Comparison of ENCODE assay signal across 8 mouse cellular contexts in genomic region chr2:173585387-173586117, GRCm38 (mm10). TPM values are rescaled to one million over a fixed set of nuclear protein-coding genes. Genes with fewer than 3 reads are reported as not detected.
DNase-seq lines count a peak whose midpoint lies in the region; ATAC-seq and TF ChIP-seq lines count a peak whose summit lies in the region.

No protein-coding gene starts in this region.

- H3K79me2 ChIP-seq in macrophage (ENCODE audit: inconsistent target): no peaks in the 10 kb centered on the region

- H3K36me3 ChIP-seq in embryonic facial prominence, embryonic 10.5 days (replicated peaks): peaks cover 18% of the 10 kb centered on the region
- H3K36me3 ChIP-seq in hindbrain, embryonic 13.5 days: 0 out of 2 replicates have a peak, but pooled peaks cover 7% of the 10 kb centered on the region
- no peaks in the 10 kb centered on the region for H3K36me3 ChIP-seq in macrophage (ENCODE audit: inconsistent target)
- H3K36me3 ChIP-seq in stomach, embryonic 16.5 days (ENCODE audit: control insufficient read depth, insufficient read depth, low read length): no peaks in the 10 kb centered on the region

- 0 out of 2 replicates have a peak, but pooled peaks cover 2% of the 10 kb centered on the region for H3K9me3 ChIP-seq in embryonic facial prominence, embryonic 10.5 days
- no peaks in the 10 kb centered on the region; the same call in 1 of the 2 replicates for H3K9me3 ChIP-seq in hindbrain, embryonic 13.5 days
- no peaks in the 10 kb centered on the region for H3K9me3 ChIP-seq in stomach, embryonic 16.5 days (replicated peaks; ENCODE audit: control insufficient read depth, low read length)

- peak; percentile 37 for TF ChIP-seq CTCF in layer of hippocampus, adult 2 months (conservative IDR thresholded peaks at IDR 0.05)

- ATAC-seq in hindbrain, embryonic 13.5 days (ENCODE audit: low FRiP score): peak; percentile 84
- peak; percentile 68 for ATAC-seq in stomach, embryonic 16.5 days (ENCODE audit: insufficient read depth, low FRiP score)

- H3K4me2 ChIP-seq in hindbrain, embryonic 13.5 days: peak overlapping the region; percentile 70
- H3K4me2 ChIP-seq in stomach, embryonic 16.5 days (ENCODE audit: low read depth, low read length): peak overlapping the region; percentile 81

- H3K4me3 ChIP-seq in layer of hippocampus, adult 2 months: peak overlapping the region; percentile 28; the same call in 1 of the 2 replicates
- peak overlapping the region; percentile 59 for H3K4me3 ChIP-seq in embryonic facial prominence, embryonic 10.5 days
- H3K4me3 ChIP-seq in hindbrain, embryonic 13.5 days: peak overlapping the region; percentile 39
- peak overlapping the region; percentile 13; the same call in 1 of the 2 replicates for H3K4me3 ChIP-seq in macrophage (ENCODE audit: inconsistent target)
- peak overlapping the region; percentile 44 for H3K4me3 ChIP-seq in stomach, embryonic 16.5 days (replicated peaks; ENCODE audit: low read length)

- peak overlapping the region; percentile 69 for H3K9ac ChIP-seq in hindbrain, embryonic 13.5 days
- H3K9ac ChIP-seq in stomach, embryonic 16.5 days (ENCODE audit: low read length): peak overlapping the region; percentile 64

- DNase-seq in layer of hippocampus, adult 2 months (ENCODE audit: low spot score in 2 of 2): no peak
- DNase-seq in layer of hippocampus, adult 9-11 months: no peak
- peak; percentile 17 for DNase-seq in T-cell, adult 2 months (ENCODE audit: low spot score)
- DNase-seq in embryonic facial prominence, embryonic 10.5 days (ENCODE audit: low spot score): peak; percentile 87
- no peak for DNase-seq in urinary bladder, adult 18-20 months (ENCODE audit: low spot score in 2 of 2)

- under 1% methylated on average over 54 of the region's 54 CpGs for WGBS in embryonic facial prominence, embryonic 10.5 days
- under 1% methylated on average over 54 of the region's 54 CpGs for WGBS in hindbrain, embryonic 13.5 days
- 14% methylated on average over 52 of the region's 54 CpGs for WGBS in macrophage (ENCODE audit: missing documents)
- 3% methylated on average over 54 of the region's 54 CpGs for WGBS in stomach, embryonic 16.5 days

- no peak overlapping the region for H3K27ac ChIP-seq in layer of hippocampus, adult 2 months
- peak overlapping the region; percentile 61; the same call in 1 of the 2 replicates for H3K27ac ChIP-seq in embryonic facial prominence, embryonic 10.5 days (replicated peaks)
- 0 out of 2 replicates have a peak overlapping the region, but pooled peaks have one; percentile 40 for H3K27ac ChIP-seq in hindbrain, embryonic 13.5 days
- H3K27ac ChIP-seq in macrophage: no peak overlapping the region
- peak overlapping the region; percentile 3; the same call in 1 of the 2 replicates for H3K27ac ChIP-seq in stomach, embryonic 16.5 days (ENCODE audit: low read length)

- peaks cover 39% of the 10 kb centered on the region for H3K27me3 ChIP-seq in embryonic facial prominence, embryonic 10.5 days (replicated peaks; ENCODE audit: low read depth, poor library complexity, severe bottlenecking)
- peaks cover 27% of the 10 kb centered on the region for H3K27me3 ChIP-seq in hindbrain, embryonic 13.5 days
- peaks cover 24% of the 10 kb centered on the region for H3K27me3 ChIP-seq in stomach, embryonic 16.5 days (ENCODE audit: control insufficient read depth, insufficient read depth, low read length)

- H3K4me1 ChIP-seq in embryonic facial prominence, embryonic 10.5 days: peaks cover 21% of the 10 kb centered on the region
- peaks cover 11% of the 10 kb centered on the region for H3K4me1 ChIP-seq in hindbrain, embryonic 13.5 days (replicated peaks)
- peaks cover 7% of the 10 kb centered on the region; the same call in 1 of the 2 replicates for H3K4me1 ChIP-seq in stomach, embryonic 16.5 days (ENCODE audit: control insufficient read depth, insufficient read depth, low read length)

RNA-seq across cellular contexts. Expression of gene Ankrd60, which starts 7.4 kb away (rescaled TPM):
- not detected for total RNA-seq in layer of hippocampus, adult 2 months (2021)
- not detected in 2 replicates for polyA plus RNA-seq in embryonic facial prominence, embryonic 10.5 days (2016; fragmentation: Nextera tagmentation; extraction: Ambion mirVana)
- not detected in 2 replicates for polyA plus RNA-seq in hindbrain, embryonic 13.5 days (2015; fragmentation: Nextera tagmentation; extraction: Ambion mirVana)
- under 1 TPM in 1 of 26 experiments, not detected in 25; 0.91 TPM for total RNA-seq in macrophage (2018; cell fraction: chromatin; rRNA removed)
- not detected for total RNA-seq in macrophage (2018; cell fraction: cytosol; rRNA removed)
- total RNA-seq in macrophage (2018; cell fraction: nucleus; rRNA removed): not detected
- polyA plus RNA-seq in macrophage (2018): not detected in 3 replicates
- polyA plus RNA-seq in stomach, embryonic 16.5 days (2015; fragmentation: Nextera tagmentation; extraction: Ambion mirVana): not detected in 2 replicates

Comparison
In these comparisons a context has a peak if more than half of its experiments do, and no peak if none do; other contexts are left out.
1. DNase-seq: peak in T-cell, adult 2 months (single experiment) and embryonic facial prominence, embryonic 10.5 days (single experiment); none in layer of hippocampus, adult 2 months (0 of 2), layer of hippocampus, adult 9-11 months (single experiment) and urinary bladder, adult 18-20 months (0 of 2).
2. H3K27ac ChIP-seq: peak in embryonic facial prominence, embryonic 10.5 days (single experiment), hindbrain, embryonic 13.5 days (single experiment) and stomach, embryonic 16.5 days (single experiment); none in layer of hippocampus, adult 2 months (single experiment) and macrophage (single experiment).
3. Peak in every context shown above with its lines, with median percentiles within 50 percentile points of each other: H3K4me3 ChIP-seq.